In the genomic region with DNA sequence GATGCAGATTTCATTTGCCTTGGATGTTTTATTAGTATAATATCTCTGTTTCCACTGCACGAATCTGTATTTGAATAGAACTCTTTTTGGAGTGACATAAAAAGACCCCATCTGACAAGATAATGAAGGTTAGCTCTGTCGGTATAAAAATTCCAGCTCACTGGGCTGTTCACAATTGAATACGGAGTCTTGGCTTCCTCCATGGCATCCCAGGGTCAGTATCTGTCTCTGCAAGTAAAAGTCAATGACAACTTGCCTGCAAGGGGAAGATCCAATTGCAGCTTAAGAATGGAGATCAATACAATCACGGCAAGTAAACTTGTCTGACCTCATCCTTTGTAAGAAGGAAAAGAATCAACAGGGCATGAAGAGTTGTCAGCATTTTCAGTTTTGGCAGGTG, we compare ENCODE assay signal across 28 mouse cellular contexts.
DNase-seq lines count a peak whose midpoint lies in the region; ATAC-seq and TF ChIP-seq lines count a peak whose summit lies in the region.
"Had no signal": no experiment of that assay in that cellular context is flagged by ENCODE, and none has a peak within 500 bp of the region (broad histone marks: within the 10 kb centered on the region; RNA-seq: fewer than 3 reads in every experiment).

No protein-coding gene starts in this region.

- no peak overlapping the region for H3K4me2 ChIP-seq in hindbrain, postnatal 0 days (ENCODE audit: low read depth, low read length)
- no peak overlapping the region for H3K4me2 ChIP-seq in hindbrain, embryonic 16.5 days (ENCODE audit: low read length)
- H3K4me2 ChIP-seq in midbrain, postnatal 0 days (ENCODE audit: low read depth, low read length, poor library complexity, severe bottlenecking) = no peak overlapping the region
- no peak overlapping the region for H3K4me2 ChIP-seq in midbrain, embryonic 16.5 days (ENCODE audit: low read length)
- H3K4me2 ChIP-seq: embryonic facial prominence, embryonic 13.5 days; embryonic facial prominence, embryonic 15.5 days; forebrain, embryonic 12.5 days had no signal

- no peak overlapping the region for H3K27ac ChIP-seq in hindbrain, postnatal 0 days
- no peak overlapping the region for H3K27ac ChIP-seq in hindbrain, embryonic 16.5 days (ENCODE audit: low read depth, low read length)
- no peak overlapping the region for H3K27ac ChIP-seq in midbrain, postnatal 0 days (ENCODE audit: low read depth, low read length)
- no peak overlapping the region for H3K27ac ChIP-seq in midbrain, embryonic 16.5 days (ENCODE audit: low read length)
- H3K27ac ChIP-seq: embryonic facial prominence, embryonic 13.5 days; embryonic facial prominence, embryonic 15.5 days; forebrain, embryonic 10.5 days; forebrain, embryonic 12.5 days had no signal

- no peak for ATAC-seq in hindbrain, postnatal 0 days
- ATAC-seq in hindbrain, embryonic 16.5 days = no peak
- no peak for ATAC-seq in midbrain, postnatal 0 days (ENCODE audit: low FRiP score)
- no peak for ATAC-seq in midbrain, embryonic 16.5 days
- ATAC-seq: activated CD4-positive, CD25-positive, alpha-beta regulatory T cell, adult 4 months; CD4-positive, CD25-positive, alpha-beta regulatory T cell, adult 4 months; forebrain, embryonic 14.5 days; forebrain, embryonic 16.5 days; Patski had no signal

- 32% methylated on average over 4 of the region's 4 CpGs for WGBS in hindbrain, postnatal 0 days
- 34% methylated on average over 4 of the region's 4 CpGs for WGBS in hindbrain, embryonic 16.5 days
- WGBS in midbrain, postnatal 0 days = 50% methylated on average over 4 of the region's 4 CpGs
- 49% methylated on average over 4 of the region's 4 CpGs for WGBS in midbrain, embryonic 16.5 days

- no peak overlapping the region for H3K9ac ChIP-seq in hindbrain, postnatal 0 days (replicated peaks; ENCODE audit: low read length)
- no peak overlapping the region for H3K9ac ChIP-seq in hindbrain, embryonic 16.5 days (ENCODE audit: low read depth, low read length)
- no peak overlapping the region for H3K9ac ChIP-seq in midbrain, postnatal 0 days (replicated peaks; ENCODE audit: low read length, poor library complexity, severe bottlenecking)
- H3K9ac ChIP-seq in midbrain, embryonic 16.5 days (ENCODE audit: low read depth, low read length) = no peak overlapping the region
- H3K9ac ChIP-seq: embryonic facial prominence, embryonic 13.5 days; embryonic facial prominence, embryonic 15.5 days; forebrain, embryonic 12.5 days had no signal

- H3K4me3 ChIP-seq in hindbrain, postnatal 0 days (ENCODE audit: low read length) = no peak overlapping the region
- H3K4me3 ChIP-seq in hindbrain, embryonic 16.5 days (ENCODE audit: low read length) = no peak overlapping the region
- H3K4me3 ChIP-seq in midbrain, postnatal 0 days (ENCODE audit: low read depth, low read length) = no peak overlapping the region
- no peak overlapping the region for H3K4me3 ChIP-seq in midbrain, embryonic 16.5 days (ENCODE audit: low read depth, low read length)
- H3K4me3 ChIP-seq: embryonic facial prominence, embryonic 13.5 days; embryonic facial prominence, embryonic 15.5 days; erythroblast, embryonic 14.5 days; forebrain, embryonic 10.5 days; forebrain, embryonic 12.5 days had no signal

- TF ChIP-seq CTCF in hindbrain, postnatal 0 days (IDR thresholded peaks at IDR 0.05; ENCODE audit: low read depth) = no peak
- TF ChIP-seq CTCF in midbrain, postnatal 0 days (IDR thresholded peaks at IDR 0.05) = no peak
- no peak for TF ChIP-seq CTCF in brain, embryonic 14.5 days (IDR thresholded peaks at IDR 0.05; ENCODE audit: borderline replicate concordance, extremely low read depth, insufficient read depth, insufficient read length)

- DNase-seq in cerebellum, postnatal 10 days = peak; percentile 64 to 65
- no peak for DNase-seq in cerebellum, adult 8-10 months
- peak; percentile 21 for DNase-seq in hindbrain, postnatal 0 days (ENCODE audit: low spot score)
- DNase-seq in midbrain, postnatal 0 days (ENCODE audit: low spot score) = peak; percentile 9
- DNase-seq in brain, embryonic 14.5 days (ENCODE audit: low read depth) = peak; percentile 14
- DNase-seq: adrenal gland, adult 8-10 months; adrenal gland, postnatal 14 days; adrenal gland, postnatal 36 days; B cell, adult 2 months; cerebellum, adult 11 months; cerebellum, adult 18-20 months; cerebellum, adult 9-10 months; cerebellum, postnatal 36 days; embryo, embryonic 11 days had no signal

- TF ChIP-seq POLR2A in brain, embryonic 14.5 days (IDR thresholded peaks at IDR 0.05; ENCODE audit: borderline replicate concordance, extremely low read depth, insufficient read depth, insufficient read length, poor library complexity, severe bottlenecking) = no peak

- H3K36me3 ChIP-seq in hindbrain, postnatal 0 days (ENCODE audit: insufficient read depth, low read length) = no peaks in the 10 kb centered on the region
- no peaks in the 10 kb centered on the region for H3K36me3 ChIP-seq in hindbrain, embryonic 16.5 days (ENCODE audit: control insufficient read depth, insufficient read depth, low read length)
- no peaks in the 10 kb centered on the region for H3K36me3 ChIP-seq in midbrain, postnatal 0 days (ENCODE audit: insufficient read depth, low read length)
- no peaks in the 10 kb centered on the region for H3K36me3 ChIP-seq in midbrain, embryonic 16.5 days (ENCODE audit: control insufficient read depth, insufficient read depth, low read length)
- H3K36me3 ChIP-seq: embryonic facial prominence, embryonic 13.5 days; embryonic facial prominence, embryonic 15.5 days; forebrain, embryonic 10.5 days; forebrain, embryonic 12.5 days; G1E had no signal

- no peaks in the 10 kb centered on the region for H3K27me3 ChIP-seq in hindbrain, postnatal 0 days (ENCODE audit: insufficient read depth, low read length)
- H3K27me3 ChIP-seq in hindbrain, embryonic 16.5 days (replicated peaks; ENCODE audit: control insufficient read depth, insufficient read depth, low read length) = no peaks in the 10 kb centered on the region
- no peaks in the 10 kb centered on the region for H3K27me3 ChIP-seq in midbrain, postnatal 0 days (ENCODE audit: insufficient read depth, low read length)
- H3K27me3 ChIP-seq in midbrain, embryonic 16.5 days (ENCODE audit: control insufficient read depth, insufficient read depth, low read depth, low read length) = no peaks in the 10 kb centered on the region
- H3K27me3 ChIP-seq: CH12.LX; embryonic facial prominence, embryonic 13.5 days; embryonic facial prominence, embryonic 15.5 days; forebrain, embryonic 12.5 days; Patski had no signal

- no peaks in the 10 kb centered on the region for H3K4me1 ChIP-seq in hindbrain, postnatal 0 days (ENCODE audit: insufficient read depth, low read length)
- no peaks in the 10 kb centered on the region for H3K4me1 ChIP-seq in hindbrain, embryonic 16.5 days (ENCODE audit: control insufficient read depth, insufficient read depth, low read depth, low read length)
- no peaks in the 10 kb centered on the region for H3K4me1 ChIP-seq in midbrain, postnatal 0 days (ENCODE audit: insufficient read depth, low read length)
- H3K4me1 ChIP-seq in midbrain, embryonic 16.5 days (ENCODE audit: control insufficient read depth, insufficient read depth, low read length) = no peaks in the 10 kb centered on the region; the same call in 1 of the 2 replicates
- H3K4me1 ChIP-seq: embryonic facial prominence, embryonic 13.5 days; embryonic facial prominence, embryonic 15.5 days; forebrain, embryonic 10.5 days; forebrain, embryonic 12.5 days had no signal

- H3K9me3 ChIP-seq in hindbrain, postnatal 0 days (ENCODE audit: low read length) = no peaks in the 10 kb centered on the region
- H3K9me3 ChIP-seq in hindbrain, embryonic 16.5 days (ENCODE audit: control insufficient read depth, low read length) = no peaks in the 10 kb centered on the region
- no peaks in the 10 kb centered on the region for H3K9me3 ChIP-seq in midbrain, postnatal 0 days (ENCODE audit: low read length)
- no peaks in the 10 kb centered on the region for H3K9me3 ChIP-seq in midbrain, embryonic 16.5 days (replicated peaks; ENCODE audit: control insufficient read depth, low read length, poor library complexity, severe bottlenecking)
- H3K9me3 ChIP-seq: embryonic facial prominence, embryonic 13.5 days; embryonic facial prominence, embryonic 15.5 days; forebrain, embryonic 10.5 days; forebrain, embryonic 12.5 days; G1E had no signal
